ENCODE assay signal across 16 mouse cellular contexts in the genomic region with DNA sequence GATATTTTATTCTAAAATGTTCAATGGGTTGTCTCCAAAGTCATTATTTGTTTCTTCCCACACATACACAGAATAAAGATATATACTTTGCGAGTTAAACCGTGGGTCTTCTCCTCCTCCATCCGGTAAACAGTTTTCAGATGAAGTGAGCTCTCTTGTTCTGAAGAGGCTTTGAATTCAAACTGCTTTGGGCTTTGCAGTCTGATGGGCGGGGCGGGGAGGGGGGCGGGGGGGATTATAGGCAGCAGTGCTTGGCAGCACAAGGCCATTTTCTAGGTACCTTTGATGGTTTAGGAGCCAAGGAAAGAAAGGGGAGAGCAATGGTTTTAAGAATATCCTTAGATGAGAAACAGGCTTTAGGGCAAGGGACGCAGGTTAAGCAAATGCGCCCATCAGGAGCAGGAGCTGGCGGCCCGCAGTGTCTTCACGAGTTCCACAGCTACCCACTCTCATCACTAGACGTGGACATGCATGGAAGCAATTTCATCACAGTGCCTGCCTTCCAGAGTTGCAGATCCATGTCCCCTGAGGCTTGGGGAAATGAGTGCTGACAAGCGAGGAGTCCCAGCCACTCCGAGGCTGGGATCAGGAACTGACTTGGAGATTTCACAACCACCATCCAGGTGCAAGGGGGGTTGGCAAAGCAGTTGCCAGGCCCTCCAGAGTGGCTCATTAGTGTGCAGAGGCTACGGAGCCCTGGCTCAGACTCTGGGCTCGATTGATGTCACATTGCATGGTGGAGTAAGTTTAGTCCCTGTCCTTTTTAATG.
DNase-seq lines count a peak whose midpoint lies in the region; ATAC-seq and TF ChIP-seq lines count a peak whose summit lies in the region.
"Had no signal": no experiment of that assay in that cellular context is flagged by ENCODE, and none has a peak within 500 bp of the region (broad histone marks: within the 10 kb centered on the region; RNA-seq: fewer than 3 reads in every experiment).

No protein-coding gene starts in this region.

- ATAC-seq in limb, embryonic 13.5 days (ENCODE audit: low FRiP score, low read depth): no peak
- ATAC-seq in embryonic facial prominence, embryonic 12.5 days (ENCODE audit: insufficient number of reproducible peaks, insufficient read depth, low FRiP score, low TSS enrichment): 0 out of 2 replicates have a peak, but pooled peaks have one; percentile 22
- ATAC-seq in forebrain, postnatal 0 days: peak; percentile 50; the same call in 1 of the 2 replicates
- ATAC-seq in kidney, embryonic 15.5 days (replicated peaks; ENCODE audit: low FRiP score): no peak

- peaks cover 15% of the 10 kb centered on the region; the same call in 1 of the 2 replicates for H3K4me1 ChIP-seq in limb, embryonic 13.5 days
- no peaks in the 10 kb centered on the region for H3K4me1 ChIP-seq in limb, embryonic 10.5 days
- peaks cover 7% of the 10 kb centered on the region for H3K4me1 ChIP-seq in embryonic facial prominence, embryonic 12.5 days
- H3K4me1 ChIP-seq in forebrain, postnatal 0 days (ENCODE audit: insufficient read depth): 0 out of 2 replicates have a peak, but pooled peaks cover 4% of the 10 kb centered on the region
- H3K4me1 ChIP-seq in kidney, embryonic 15.5 days: no peaks in the 10 kb centered on the region
- H3K4me1 ChIP-seq: heart, embryonic 10.5 days; neural tube, embryonic 12.5 days had no signal

- no peak overlapping the region for H3K4me3 ChIP-seq in limb, embryonic 13.5 days
- no peak overlapping the region for H3K4me3 ChIP-seq in limb, embryonic 10.5 days
- no peak overlapping the region for H3K4me3 ChIP-seq in embryonic facial prominence, embryonic 12.5 days
- H3K4me3 ChIP-seq in forebrain, postnatal 0 days (ENCODE audit: low read depth, low read length): no peak overlapping the region
- H3K4me3 ChIP-seq in kidney, embryonic 15.5 days (replicated peaks): no peak overlapping the region
- H3K4me3 ChIP-seq: erythroblast, embryonic 14.5 days; gastrocnemius, adult 2 months; heart, embryonic 10.5 days; neural tube, embryonic 12.5 days had no signal

- H3K27ac ChIP-seq in limb, embryonic 13.5 days: peak overlapping the region; percentile 33; the same call in 1 of the 2 replicates
- no peak overlapping the region for H3K27ac ChIP-seq in limb, embryonic 10.5 days
- H3K27ac ChIP-seq in embryonic facial prominence, embryonic 12.5 days: no peak overlapping the region
- no peak overlapping the region for H3K27ac ChIP-seq in forebrain, postnatal 0 days (ENCODE audit: low read depth, low read length)
- H3K27ac ChIP-seq in kidney, embryonic 15.5 days: no peak overlapping the region
- H3K27ac ChIP-seq: gastrocnemius, adult 2 months; heart, embryonic 10.5 days; neural tube, embryonic 12.5 days had no signal

- H3K9ac ChIP-seq in limb, embryonic 13.5 days: no peak overlapping the region
- H3K9ac ChIP-seq in embryonic facial prominence, embryonic 12.5 days: no peak overlapping the region
- no peak overlapping the region for H3K9ac ChIP-seq in forebrain, postnatal 0 days
- no peak overlapping the region for H3K9ac ChIP-seq in kidney, embryonic 15.5 days
- H3K9ac ChIP-seq: neural tube, embryonic 12.5 days had no signal

- H3K36me3 ChIP-seq in limb, embryonic 13.5 days: no peaks in the 10 kb centered on the region
- no peaks in the 10 kb centered on the region for H3K36me3 ChIP-seq in limb, embryonic 10.5 days
- H3K36me3 ChIP-seq in embryonic facial prominence, embryonic 12.5 days: no peaks in the 10 kb centered on the region
- H3K36me3 ChIP-seq in forebrain, postnatal 0 days (ENCODE audit: insufficient read depth): no peaks in the 10 kb centered on the region
- H3K36me3 ChIP-seq in kidney, embryonic 15.5 days: no peaks in the 10 kb centered on the region
- H3K36me3 ChIP-seq: G1E; heart, embryonic 10.5 days; neural tube, embryonic 12.5 days had no signal

- no peaks in the 10 kb centered on the region for H3K9me3 ChIP-seq in limb, embryonic 13.5 days
- no peaks in the 10 kb centered on the region for H3K9me3 ChIP-seq in limb, embryonic 10.5 days (replicated peaks)
- H3K9me3 ChIP-seq in embryonic facial prominence, embryonic 12.5 days: no peaks in the 10 kb centered on the region
- H3K9me3 ChIP-seq in forebrain, postnatal 0 days (ENCODE audit: low read length): no peaks in the 10 kb centered on the region
- H3K9me3 ChIP-seq in kidney, embryonic 15.5 days (replicated peaks): peaks cover 3% of the 10 kb centered on the region; the same call in 1 of the 2 replicates
- H3K9me3 ChIP-seq: G1E; heart, embryonic 10.5 days; neural tube, embryonic 12.5 days had no signal

- no peak for DNase-seq in limb, embryonic 10.5 days (ENCODE audit: low spot score)
- DNase-seq in forebrain, postnatal 0 days: no peak
- DNase-seq in retina, postnatal 1 day: peak; percentile 68
- no peak for DNase-seq in urinary bladder, adult 18-20 months (ENCODE audit: low spot score in 2 of 2)
- DNase-seq: adrenal gland, postnatal 36 days; cerebellum, postnatal 36 days; gastrocnemius, adult 2 months; heart, postnatal 36 days; kidney, postnatal 14 days had no signal

- no peak for TF ChIP-seq CTCF in forebrain, postnatal 0 days (IDR thresholded peaks at IDR 0.05; ENCODE audit: low read depth)

- WGBS in limb, embryonic 13.5 days: 49% methylated on average over 16 of the region's 16 CpGs
- WGBS in limb, embryonic 10.5 days: 61% methylated on average over 16 of the region's 16 CpGs
- 41% methylated on average over 16 of the region's 16 CpGs for WGBS in embryonic facial prominence, embryonic 12.5 days
- 18% methylated on average over 16 of the region's 16 CpGs for WGBS in forebrain, postnatal 0 days
- WGBS in kidney, embryonic 15.5 days: 61% methylated on average over 16 of the region's 16 CpGs

- no peaks in the 10 kb centered on the region for H3K27me3 ChIP-seq in limb, embryonic 13.5 days
- H3K27me3 ChIP-seq in limb, embryonic 10.5 days (ENCODE audit: low read depth, poor library complexity, severe bottlenecking): no peaks in the 10 kb centered on the region
- no peaks in the 10 kb centered on the region for H3K27me3 ChIP-seq in embryonic facial prominence, embryonic 12.5 days
- H3K27me3 ChIP-seq in forebrain, postnatal 0 days (ENCODE audit: insufficient read depth, low read length): no peaks in the 10 kb centered on the region
- H3K27me3 ChIP-seq in kidney, embryonic 15.5 days: no peaks in the 10 kb centered on the region
- H3K27me3 ChIP-seq: neural tube, embryonic 12.5 days had no signal

- H3K4me2 ChIP-seq in limb, embryonic 13.5 days (replicated peaks): no peak overlapping the region
- H3K4me2 ChIP-seq in embryonic facial prominence, embryonic 12.5 days (replicated peaks): 0 out of 2 replicates have a peak overlapping the region, but pooled peaks have one; percentile 5
- no peak overlapping the region for H3K4me2 ChIP-seq in forebrain, postnatal 0 days (ENCODE audit: low read depth)
- no peak overlapping the region for H3K4me2 ChIP-seq in kidney, embryonic 15.5 days
- H3K4me2 ChIP-seq: neural tube, embryonic 12.5 days had no signal

Comparison
In these comparisons a context has a peak if more than half of its experiments do, and no peak if none do; other contexts are left out.
1. ATAC-seq: peak in embryonic facial prominence, embryonic 12.5 days (single experiment) and forebrain, postnatal 0 days (single experiment); none in limb, embryonic 13.5 days (single experiment) and kidney, embryonic 15.5 days (single experiment).